Mouse (Mus musculus) heart, embryonic 10.5 days (tissue): ENCODE measurements at regions not wholly inside any gene's neighbourhood (a gene's known extent, or its start where the extent isn't known, plus 50 kb on each side); places are given as distances from the start of the nearest gene placed in this dataset.

Experiments
- DNase-seq: peaks from one replicate; pipeline ENCODE4 v3.0.0-alpha.2; 2017; ENCODE audit warnings: low spot score
- H3K27ac ChIP-seq: fragments of 300-500 bp; sonication (generic); 2 replicates; pipeline ENCODE4 v1.5.1; 2016; ENCODE audit warnings: mild to moderate bottlenecking
- H3K27me3 ChIP-seq: fragments of 300-500 bp; sonication (generic); 2 replicates; pipeline ENCODE4 v1.6.1; 2016; ENCODE audit warnings: mild to moderate bottlenecking; ENCODE audit not compliant: poor library complexity, insufficient read depth, severe bottlenecking
- H3K36me3 ChIP-seq: fragments of 300-500 bp; sonication (generic); 2 replicates; pipeline ENCODE4 v1.6.1; 2016; ENCODE audit warnings: mild to moderate bottlenecking, moderate library complexity
- H3K4me1 ChIP-seq: fragments of 300-500 bp; sonication (generic); 2 replicates; pipeline ENCODE4 v1.6.1; 2016; ENCODE audit warnings: mild to moderate bottlenecking
- H3K4me3 ChIP-seq: fragments of 300-500 bp; sonication (generic); 2 replicates; pipeline ENCODE4 v1.5.1; 2016; ENCODE audit warnings: mild to moderate bottlenecking, moderate library complexity
- H3K9me3 ChIP-seq: fragments of 300-500 bp; sonication (generic); 2 replicates; pipeline ENCODE4 v1.6.1; 2016; ENCODE audit warnings: mild to moderate bottlenecking, moderate library complexity
- WGBS: fragments of 180-500 bp; shearing (Covaris S2); methylation state at CpG from one replicate; pipeline ENCODE4 v1.1.7; 2016; 5-methylcytosine and 5-hydroxymethylcytosine counted together

GRCm38 (mm10) chr10:16001246-16001645 is 1283.2 kb upstream of the Gje1 start:
- no peak overlapping the region for H3K27ac ChIP-seq
- no peaks in the 10 kb centered on the region for H3K9me3 ChIP-seq
- no peak overlapping the region for H3K4me3 ChIP-seq
- WGBS = 88% methylated on average over 2 of the region's 2 CpGs
- no peaks in the 10 kb centered on the region for H3K4me1 ChIP-seq
- no peaks in the 10 kb centered on the region for H3K27me3 ChIP-seq
- DNase-seq = no peak
- no peaks in the 10 kb centered on the region for H3K36me3 ChIP-seq

GRCm38 (mm10) chr10:15993275-15993674 is 1275.3 kb upstream of the Gje1 start:
- WGBS = 76% methylated on average over 2 of the region's 2 CpGs
- no peak for DNase-seq
- Histone ChIP-seq H3K9me3 (no peaks in the 10 kb centered on the region), H3K36me3 (no peaks in the 10 kb centered on the region), H3K27me3 (no peaks in the 10 kb centered on the region), H3K4me1 (no peaks in the 10 kb centered on the region), H3K4me3 (no peak overlapping the region), H3K27ac (no peak overlapping the region)
